Mouse (Mus musculus): ENCODE results near the gene Cux1. TPM values are rescaled to one million over a fixed set of nuclear protein-coding genes. Genes with fewer than 3 reads are reported as not detected.
A peak's percentile ranks its signal among the peaks of the same experiment; 100 is the strongest.

Gene Cux1
- total RNA-seq, 1 experiment from 2014 or later: 95.0 TPM

DNA sequence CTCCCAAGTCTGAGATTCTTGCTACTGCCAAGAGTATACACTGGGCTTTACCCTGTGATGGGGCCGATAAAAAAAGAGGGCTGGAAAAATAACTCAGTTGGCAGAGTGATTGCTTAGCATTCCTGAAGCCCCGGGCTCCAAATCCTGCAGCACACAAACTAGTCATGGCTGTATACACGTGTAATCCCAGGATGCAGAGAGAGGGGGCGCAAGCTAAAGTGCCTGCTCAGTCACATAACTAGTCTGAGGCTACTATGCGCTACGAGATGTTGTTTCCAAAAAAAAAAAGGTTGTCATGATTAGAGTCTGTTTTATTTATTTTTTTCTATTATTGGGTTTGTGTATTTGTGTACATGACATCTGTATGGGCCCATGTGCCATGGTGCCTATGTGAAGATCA, 245.9 kb downstream of the Cux1 start:
- peak; percentile 34 for DNase-seq

DNA sequence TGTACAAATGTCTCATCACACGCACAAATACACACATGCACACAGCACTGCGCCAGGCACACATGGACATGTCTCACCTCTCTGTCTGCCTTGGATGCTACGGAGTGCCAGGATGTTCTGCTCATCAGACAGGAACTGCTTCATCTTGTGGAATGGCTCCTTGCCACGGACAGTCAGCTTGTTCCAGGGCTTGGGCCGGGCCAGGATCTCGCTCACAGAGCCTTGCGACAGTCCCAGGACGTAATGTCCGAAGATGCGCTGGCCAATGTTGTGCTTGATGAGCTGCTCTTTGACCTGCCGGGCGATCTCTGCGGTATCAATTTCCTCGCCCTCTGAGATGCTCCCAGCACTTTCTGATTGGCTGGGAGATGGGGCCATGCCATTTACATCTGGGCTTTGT, 254.7 kb downstream of the Cux1 start:
- no peak for DNase-seq

DNA sequence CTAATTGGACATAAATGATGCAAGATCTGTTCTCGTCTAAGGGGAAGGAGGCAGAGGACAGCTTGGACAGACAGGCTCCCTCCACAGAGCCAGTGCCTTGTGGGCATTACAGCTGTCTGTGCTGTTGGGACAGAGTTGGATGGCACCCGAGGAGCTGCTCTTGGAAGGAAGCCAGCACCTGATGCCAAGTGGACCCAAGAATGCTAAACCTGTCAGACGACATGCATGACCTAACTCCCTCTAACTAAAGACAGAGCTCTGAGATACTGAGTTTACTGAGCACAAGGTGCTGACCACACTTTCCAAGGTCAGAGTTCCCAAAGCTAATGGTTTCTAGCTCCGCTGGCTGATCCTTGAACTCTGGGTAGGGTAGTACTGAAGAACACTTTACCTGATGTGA, 255.1 kb downstream of the Cux1 start:
- DNase-seq: peak; percentile 77

DNA sequence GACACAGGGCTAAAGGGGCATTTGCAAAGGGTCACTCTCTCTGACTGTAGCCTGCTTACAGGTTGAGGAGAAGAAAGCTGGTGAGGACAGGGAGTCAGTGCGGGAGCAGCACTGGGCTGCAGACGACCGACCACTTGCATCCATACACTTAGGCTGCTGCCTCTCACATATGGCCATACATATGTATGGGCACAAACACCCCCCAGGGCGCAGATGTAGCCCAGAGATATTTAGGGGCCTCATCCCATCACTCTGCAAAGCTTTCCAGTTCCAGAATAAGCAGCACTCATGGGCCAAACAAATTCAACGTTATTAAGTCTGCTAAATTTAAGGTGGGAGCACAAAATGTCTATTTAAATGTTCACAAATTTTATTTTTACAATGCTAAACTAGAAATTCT, 261.0 kb downstream of the Cux1 start:
- no peak for DNase-seq

DNA sequence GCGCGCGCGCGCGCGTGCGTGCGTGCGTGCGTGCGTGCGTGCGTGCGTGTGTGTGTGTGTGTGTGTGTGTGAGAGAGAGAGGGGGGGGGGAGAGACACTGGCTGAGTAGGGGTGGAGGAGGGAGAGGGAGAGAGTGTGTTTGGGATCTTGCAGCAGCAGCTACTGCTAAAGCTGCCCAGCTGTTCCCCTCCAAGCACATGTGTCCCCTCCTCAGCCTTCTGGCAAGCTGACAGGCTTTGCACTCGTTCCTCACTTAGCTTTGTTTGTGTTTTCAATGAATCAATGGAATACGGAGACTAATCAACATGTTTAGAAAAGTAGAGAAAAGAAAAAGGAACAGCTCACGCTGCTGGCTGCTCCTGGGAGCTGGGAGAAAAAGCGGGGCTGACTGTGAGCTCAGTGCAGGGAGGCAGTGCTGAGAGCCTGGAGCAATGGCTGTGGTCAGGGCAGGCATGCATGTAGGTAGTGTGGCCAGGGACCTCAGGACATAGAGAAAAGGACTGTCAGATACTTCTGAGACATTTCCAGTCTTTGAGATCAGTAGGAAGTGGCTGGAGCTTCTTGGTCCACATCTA, 263.8 kb downstream of the Cux1 start:
- DNase-seq: no peak

DNA sequence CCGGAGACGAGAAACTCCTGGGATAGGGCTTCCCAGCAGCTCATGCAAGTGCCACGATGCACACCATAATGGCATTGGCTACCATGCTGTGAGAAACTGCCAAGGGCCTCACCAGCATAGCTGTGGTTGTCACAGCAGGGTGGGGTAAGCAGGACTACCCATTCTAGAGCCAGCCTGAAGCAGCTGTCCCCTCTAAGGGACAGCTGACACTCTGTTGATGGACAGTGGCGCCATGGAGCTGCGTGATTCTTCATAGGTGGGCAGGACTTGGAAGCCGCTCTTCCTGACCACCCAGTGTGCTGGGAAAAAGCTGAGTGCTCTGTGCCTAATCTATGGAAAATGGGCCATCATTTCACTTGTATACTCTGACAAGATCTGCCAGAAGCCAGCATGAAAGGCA, 266.4 kb downstream of the Cux1 start:
- DNase-seq: no peak

DNA sequence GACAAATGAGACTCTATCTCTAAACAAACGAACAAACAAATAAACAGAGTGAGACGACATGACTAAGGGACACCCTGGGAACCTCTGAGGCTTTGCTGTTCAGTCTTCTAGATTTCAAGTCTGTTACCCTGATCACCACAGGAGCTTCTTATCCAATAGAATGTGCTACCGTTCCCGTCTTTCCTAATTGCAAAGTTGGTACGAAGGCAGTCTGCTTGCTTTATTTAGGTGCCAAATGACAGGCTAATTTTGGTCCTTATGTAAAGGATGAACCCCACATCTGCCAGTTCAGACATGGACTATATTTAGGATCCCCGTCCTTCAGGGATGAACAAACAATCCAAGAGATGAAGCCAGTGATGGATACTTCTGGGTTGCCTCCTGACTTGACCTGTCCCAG, 269.6 kb downstream of the Cux1 start:
- DNase-seq: no peak

DNA sequence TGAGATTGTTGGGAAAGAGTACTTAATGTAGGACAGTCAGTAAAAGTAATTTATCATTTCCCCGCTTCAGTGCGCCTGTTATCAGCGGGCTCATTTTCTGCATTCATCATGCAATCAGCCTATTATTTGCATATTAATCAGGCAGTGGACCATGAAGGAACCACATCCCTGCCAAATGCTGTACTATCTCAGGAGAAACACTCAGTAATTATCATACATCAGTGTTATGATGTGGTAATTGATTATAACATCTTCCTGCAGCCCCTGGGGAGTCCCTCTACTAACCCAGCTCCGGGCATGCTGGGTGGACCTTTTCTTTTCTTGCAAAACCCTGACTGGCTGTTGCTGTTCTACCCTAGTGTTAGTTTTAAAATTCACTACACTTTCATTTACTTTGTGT, 270.4 kb downstream of the Cux1 start:
- DNase-seq: no peak

DNA sequence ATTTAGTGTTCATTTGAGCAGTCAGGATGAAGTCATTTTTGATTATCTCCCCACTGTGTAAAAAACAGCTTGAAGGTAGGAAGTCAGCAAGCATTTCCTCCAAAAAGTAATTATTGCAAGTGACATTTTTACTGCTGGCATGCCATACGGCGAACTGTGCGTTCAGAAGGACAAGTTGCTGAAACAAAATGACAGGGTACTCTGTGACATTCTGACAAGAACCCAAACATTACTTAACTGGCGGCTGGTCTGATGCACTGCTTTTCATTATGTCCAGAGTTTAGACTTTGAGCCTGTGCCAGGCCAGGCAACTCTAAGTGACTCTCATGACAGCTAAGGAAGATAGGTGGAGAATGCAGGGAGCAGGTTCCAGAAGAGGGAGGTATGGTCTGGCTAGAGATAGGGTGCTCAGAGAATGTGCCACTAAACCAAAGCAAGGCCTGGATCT, 274.3 kb downstream of the Cux1 start:
- DNase-seq: no peak

DNA sequence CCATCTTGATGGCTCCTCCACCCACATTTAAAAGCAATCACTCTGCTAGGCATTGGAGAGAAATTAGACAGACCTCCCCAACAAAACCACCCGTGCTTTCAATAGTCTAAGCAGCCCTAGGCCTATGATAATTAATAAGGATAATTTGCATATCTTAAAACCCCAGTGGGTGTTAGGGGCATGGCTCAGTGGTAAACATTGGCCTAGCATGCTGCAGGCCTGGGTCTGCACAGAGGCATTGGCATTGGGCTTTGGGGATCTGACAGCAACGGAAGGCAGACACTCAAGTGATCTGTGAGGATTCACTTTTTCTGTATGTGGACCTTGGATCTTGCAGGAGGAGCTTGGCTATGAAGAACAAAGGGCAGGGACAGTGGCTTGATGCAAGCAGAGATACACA, 274.9 kb downstream of the Cux1 start:
- DNase-seq: no peak

DNA sequence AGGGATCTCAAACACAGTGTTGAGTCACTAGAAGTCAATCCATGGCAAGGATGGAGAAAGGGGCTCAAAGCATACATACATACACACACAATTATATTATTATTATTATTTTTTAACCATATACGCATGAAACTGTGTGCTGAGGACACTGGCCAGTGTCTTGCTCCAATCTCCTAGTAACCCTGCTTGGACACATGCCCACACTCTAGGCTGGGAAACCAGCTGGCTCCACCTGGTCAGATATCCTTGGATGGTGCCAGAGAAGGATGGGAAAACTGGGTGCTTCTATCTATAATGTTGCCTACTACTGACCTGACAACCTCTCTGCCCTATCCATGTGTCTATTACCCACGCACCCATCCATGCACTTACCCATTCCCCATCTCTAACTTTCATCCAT, 275.7 kb downstream of the Cux1 start:
- DNase-seq: no peak

DNA sequence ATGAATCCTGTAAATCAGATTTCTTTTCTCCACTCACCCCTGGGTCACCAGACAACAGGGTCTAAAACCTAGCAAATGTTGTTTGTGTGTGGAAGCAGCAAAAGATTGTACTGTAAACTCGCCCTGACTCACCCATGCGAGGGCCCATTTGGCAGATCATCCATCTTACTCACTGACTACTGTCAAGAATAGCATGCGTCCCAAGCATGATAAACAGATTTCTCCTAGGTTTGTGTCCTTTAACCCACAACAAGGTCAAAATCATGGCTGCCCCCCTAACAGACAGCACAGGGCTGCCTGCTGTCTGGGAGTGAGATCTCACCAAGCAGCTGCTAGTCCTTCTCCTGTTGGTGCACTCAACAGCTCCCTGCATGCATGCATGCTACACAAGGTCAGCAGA, 277.5 kb downstream of the Cux1 start:
- DNase-seq: peak; percentile 20

DNA sequence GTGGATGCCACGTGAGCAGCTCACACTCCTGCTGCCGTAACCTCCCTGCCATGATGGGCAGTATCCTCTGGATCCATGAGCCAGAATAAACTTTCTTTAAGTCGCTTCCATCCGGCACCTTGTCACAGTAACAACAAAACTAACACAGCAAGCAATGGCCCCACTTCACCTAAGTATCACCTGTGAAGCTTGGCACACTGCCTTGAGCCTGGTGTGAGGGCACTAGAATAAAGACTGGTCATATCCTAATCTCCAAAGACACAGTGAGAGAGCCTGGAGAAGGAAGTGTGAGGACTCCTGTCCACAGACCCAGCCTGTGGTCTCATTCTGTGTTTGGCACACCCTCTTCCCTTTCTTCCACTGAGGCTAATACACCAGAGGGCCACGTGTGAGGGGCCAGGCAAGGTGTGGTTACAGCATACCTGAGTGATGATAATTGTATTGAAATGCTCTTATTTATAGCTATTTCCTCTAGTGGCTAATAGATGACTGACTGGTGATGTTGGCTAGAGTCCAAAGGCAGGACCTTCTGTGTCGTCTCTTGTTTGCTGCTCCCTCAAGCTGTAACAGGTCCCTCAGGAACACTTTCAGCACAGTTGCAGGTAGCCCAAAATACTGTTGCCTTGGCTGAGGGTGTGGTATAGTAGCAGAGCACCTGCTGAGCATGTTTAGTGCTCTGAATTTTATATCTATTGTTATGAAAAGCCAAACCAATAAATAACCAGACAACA, 278.8 kb downstream of the Cux1 start:
- DNase-seq: no peak

DNA sequence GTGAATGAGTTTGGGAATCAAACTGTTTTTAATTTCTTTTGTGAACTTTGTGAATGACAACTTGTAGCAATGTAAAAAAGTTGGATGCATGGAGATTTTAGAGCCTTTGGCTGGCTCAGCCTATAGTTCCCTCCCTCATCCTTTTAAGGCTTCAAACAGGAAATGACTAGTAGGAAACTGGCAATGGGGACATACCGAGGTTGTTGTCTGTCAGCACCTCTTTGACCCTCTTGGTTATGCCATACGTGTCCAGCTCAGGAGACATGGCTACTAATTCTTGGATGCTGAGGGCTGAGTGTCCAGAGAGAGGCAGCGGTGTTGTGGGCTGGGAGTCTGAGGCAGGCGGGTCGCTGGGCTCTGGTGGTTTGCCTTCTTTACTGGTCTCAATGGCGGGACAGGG, 280.7 kb downstream of the Cux1 start:
- no peak for DNase-seq

DNA sequence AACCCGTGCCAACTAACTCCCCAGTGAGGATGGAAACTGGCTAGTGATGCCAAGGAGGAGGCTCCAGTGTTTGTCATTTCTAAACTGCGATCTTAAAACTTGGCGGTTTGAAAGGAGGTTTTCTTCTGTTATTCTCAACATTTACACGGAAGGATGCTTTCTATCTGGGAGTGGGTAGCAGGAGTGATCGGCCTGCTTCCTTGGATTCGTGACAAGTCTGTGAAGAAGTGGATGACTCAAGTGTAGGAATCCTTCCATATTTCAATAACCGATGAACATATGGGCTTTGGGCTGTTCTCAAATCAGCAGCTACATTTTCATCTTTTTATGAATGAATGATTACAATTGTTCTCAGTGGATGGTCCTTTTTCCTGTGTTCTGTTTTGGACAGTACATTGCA, 282.2 kb downstream of the Cux1 start:
- no peak for DNase-seq

DNA sequence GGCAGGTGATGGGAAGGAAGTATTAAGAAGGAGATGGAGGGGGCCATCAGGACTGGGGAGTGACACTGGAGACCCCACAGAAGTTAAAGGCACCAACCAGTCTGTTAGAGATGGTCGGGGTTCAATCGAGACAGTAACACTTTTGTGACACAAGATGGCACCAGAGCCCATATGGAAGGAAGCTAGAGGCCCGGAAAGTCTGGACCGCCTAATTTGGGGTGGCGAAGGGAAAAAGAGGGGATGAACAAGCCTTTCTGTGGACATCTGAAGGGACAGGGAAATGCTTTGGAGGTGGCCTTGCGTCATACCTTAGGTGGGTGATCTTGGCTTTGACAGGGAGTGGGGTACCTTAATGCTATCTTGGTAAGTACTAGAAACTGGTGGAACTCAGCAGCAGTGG, 285.9 kb downstream of the Cux1 start:
- DNase-seq: peak; percentile 31

DNA sequence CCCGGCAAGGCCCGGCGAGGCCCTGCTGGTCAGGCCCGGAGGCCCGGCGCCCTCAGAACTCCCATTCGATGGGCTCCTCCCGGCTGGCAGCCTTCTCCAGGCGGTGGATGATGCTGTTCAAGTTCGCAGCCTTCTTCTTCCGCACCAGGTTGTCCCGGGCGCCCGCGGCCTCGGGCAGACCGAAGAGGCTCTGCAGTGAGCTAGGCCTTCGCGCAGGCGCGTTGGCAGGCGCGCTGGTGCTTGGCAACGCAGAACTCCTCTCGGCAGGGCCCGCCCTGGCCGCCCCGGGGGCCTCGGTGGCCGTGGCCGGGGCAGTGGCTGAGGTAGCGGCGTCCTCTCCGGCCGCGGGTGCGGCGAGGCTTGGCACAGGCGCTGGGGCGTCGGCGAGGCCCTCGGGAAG, 292.6 kb downstream of the Cux1 start:
- no peak for DNase-seq

DNA sequence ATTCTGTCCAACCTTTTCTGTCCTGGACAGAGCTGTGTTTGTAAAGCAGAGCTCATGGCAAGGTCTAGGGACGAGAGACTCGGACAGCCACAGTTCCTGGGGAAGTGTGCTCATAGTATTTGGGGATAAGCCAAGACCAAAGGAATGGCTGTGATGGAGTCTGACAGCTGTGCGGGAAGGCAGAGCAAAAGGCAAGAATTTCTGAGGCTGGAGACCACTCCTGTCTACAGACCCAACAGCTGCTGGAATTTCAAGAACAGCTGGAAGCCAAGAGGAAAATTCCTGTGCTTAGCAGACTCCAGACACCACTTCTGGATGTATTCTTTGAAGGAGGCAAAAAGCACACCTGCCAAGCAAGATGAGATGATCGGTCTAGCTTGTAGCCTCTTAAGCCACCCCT, 297.4 kb downstream of the Cux1 start:
- no peak for DNase-seq

DNA sequence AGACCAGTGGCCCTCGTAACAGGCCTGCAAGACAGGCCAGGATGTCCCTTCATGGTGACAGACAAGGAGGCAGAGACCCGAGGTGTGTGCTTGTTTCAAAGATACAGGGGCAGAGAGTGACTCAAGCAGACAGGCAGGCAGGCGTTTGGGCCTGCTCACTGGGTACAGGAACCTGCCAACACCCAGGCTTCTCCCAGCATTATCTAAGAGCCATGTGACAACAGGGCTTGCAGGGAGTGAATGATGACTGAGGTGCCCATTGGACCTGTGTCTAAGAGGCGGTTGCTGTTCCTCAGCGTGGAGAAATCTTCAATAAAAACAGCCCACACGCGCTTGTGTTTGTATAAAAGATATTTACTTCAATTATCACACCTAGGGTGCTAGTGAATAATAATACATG, 301.2 kb downstream of the Cux1 start:
- DNase-seq: no peak

DNA sequence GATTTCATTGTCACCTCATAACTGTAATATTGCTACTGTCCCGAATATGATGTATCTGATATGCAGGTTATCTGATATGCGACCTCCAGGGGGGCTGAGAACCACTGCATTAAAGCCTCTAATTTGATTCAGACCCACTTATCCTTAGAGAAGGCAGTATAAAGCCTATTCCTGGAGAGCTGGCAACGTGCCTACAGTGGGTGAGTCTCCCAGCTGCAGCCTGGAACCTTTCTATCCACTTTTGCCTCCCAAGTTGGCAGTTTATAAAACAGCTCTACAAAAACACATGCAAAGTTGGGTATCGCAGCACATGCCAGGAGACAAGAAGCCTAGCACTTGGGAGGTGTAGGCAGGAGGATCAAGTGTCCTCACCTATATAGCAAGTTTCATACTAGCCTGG, 303.9 kb downstream of the Cux1 start:
- no peak for DNase-seq

DNA sequence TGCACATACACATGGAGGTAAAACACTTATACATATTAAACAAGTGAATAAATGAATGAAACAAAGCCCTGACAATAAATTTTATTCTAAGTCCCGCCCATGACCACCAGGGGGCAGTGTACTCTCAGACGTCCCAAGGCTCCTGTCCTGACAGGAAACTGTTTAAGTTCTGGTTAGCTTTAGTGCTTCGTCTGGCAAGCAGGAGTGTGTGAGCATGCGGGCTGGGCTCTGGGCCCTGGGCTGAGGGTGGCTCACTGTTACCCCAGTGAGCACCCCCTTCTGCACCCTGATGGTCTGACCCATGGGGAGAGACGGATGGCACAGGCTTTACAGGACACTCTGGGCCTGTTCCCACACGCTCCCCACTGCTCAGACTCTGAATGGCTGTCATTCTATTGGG, 308.4 kb downstream of the Cux1 start:
- peak; percentile 85 for DNase-seq

DNA sequence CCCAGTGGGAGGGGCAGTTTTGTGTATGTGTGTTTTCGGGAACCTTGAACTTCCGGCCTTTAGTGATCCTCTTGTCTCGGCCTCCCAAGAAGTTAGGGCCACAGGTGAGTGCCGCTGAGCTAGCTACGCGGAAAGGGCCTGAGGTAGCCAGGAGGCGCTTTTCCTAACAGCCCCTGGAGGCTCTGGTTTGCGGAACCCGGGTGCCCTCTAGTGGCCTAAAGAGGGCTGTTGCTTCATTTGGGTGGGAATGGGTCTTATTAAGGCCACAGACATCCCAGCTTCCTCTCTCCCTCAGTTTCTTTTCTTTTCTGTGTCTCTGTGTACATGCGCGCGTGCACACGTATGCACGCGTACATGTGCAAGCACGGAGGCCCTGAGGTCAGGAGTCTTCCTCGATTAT, 314.4 kb downstream of the Cux1 start:
- DNase-seq: peak; percentile 88

DNA sequence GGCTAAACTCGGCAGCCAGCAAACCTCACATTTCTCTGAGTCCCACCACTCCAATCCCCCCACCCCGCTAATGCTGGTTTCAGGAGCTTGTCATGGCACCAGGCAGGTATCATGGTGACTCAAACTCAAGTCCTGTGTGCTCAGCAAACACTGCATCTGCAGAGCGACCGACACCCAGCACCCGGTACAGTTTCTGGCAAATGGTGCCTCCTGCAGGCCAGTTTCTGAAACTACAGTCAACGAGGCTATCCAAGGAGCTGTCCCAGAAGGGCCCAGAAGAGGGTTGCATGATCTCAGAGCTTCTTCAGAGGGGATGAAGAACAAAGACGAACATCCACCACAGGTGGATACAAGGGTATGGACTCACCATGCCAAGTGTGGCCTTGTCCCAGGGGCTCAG, 316.3 kb downstream of the Cux1 start:
- peak; percentile 70 for DNase-seq

DNA sequence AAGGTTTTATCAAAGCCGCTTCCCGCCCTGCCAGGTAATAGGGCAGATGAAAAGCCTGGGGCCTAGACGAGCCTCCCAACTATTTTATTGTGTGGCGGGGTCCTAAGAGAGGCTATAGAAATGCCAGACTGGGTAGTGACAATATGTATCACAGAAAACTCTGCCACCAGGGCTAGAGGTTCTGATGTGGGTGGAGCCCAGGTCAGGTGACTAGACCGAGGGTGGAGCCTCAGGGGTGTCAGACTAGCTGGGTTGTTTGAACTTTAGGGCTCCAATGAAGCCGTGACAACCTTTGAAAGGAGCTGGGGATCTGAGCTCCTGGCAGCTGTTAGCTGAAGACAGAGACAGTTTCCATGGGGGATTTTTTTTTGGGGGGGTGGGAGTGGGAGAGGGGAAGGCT, 318.8 kb downstream of the Cux1 start:
- DNase-seq: no peak

DNA sequence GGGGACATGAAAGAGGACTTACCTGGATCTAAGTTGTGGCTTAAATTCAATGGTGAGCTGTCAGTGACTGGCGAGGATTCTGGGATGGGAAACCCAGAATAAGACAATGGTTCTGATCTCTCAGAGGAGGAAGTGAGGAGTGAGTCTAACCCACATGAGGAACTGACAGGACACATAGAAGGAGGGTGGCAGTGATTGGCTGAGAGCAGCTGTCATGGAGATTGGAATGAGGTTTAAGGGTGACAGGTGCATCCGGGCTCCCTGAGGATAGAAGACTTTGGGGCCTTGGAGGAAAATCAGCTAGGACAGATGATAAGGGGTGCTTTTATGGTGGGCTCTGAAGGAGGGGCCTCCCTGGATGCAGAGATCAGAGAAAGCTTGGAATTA, 320.8 kb downstream of the Cux1 start, which contains the start of gene Sh2b2:
Gene Sh2b2, minus strand, starts transcription at position 105 of the 387 bp plus-strand sequence.
- DNase-seq: no peak

All from adrenal gland, postnatal 14 days (tissue).